Mouse (Mus musculus) gastrocnemius, postnatal 4 days (tissue): ENCODE data around the gene Bak1. TPM values are rescaled to one million over a fixed set of nuclear protein-coding genes. Genes with fewer than 3 reads are reported as not detected.
A peak's percentile ranks its signal among the peaks of the same experiment; 100 is the strongest.
"Not testable (repeated sequence)": the region's sequence is repeated elsewhere in the genome, so short reads cannot be mapped to it uniquely, and the experiment has no call there.

Source experiments
- DNase-seq, 2 experiments: peaks; one replicate each; pipeline ENCODE4 v3.0.0; 2021 to 2022; ENCODE audit warnings: low spot score in 2 of 2, mixed read lengths in 2 of 2
- total RNA-seq, 2 experiments: library from RNA; stranded (reverse); gene quantifications; 2 replicates each; pipeline ENCODE4 v1.2.3; 2021

Bak1 gene
- total RNA-seq, 2 experiments from 2014 or later = 30.2 to 35.2 TPM

DNA sequence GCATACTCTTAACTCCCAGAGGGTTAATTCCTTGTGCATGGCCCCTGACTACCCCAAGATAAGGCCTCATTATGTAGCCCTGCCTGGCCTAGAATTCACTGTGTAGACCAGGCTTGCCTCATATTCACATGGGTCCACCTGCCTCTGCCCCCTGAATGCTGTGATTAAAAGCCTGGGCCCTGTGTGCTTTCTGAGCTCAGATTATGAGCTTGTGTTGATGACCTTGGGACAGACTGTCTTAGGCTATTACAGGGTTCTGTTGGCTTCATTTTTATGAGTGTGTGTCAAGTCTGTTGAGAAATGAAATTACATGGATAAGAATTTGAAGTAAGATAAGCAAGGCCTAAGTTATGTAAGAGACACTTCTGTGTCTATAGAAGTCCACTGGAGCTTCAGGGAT, 38.3 kb downstream of the Bak1 start:
- no peak for DNase-seq

DNA sequence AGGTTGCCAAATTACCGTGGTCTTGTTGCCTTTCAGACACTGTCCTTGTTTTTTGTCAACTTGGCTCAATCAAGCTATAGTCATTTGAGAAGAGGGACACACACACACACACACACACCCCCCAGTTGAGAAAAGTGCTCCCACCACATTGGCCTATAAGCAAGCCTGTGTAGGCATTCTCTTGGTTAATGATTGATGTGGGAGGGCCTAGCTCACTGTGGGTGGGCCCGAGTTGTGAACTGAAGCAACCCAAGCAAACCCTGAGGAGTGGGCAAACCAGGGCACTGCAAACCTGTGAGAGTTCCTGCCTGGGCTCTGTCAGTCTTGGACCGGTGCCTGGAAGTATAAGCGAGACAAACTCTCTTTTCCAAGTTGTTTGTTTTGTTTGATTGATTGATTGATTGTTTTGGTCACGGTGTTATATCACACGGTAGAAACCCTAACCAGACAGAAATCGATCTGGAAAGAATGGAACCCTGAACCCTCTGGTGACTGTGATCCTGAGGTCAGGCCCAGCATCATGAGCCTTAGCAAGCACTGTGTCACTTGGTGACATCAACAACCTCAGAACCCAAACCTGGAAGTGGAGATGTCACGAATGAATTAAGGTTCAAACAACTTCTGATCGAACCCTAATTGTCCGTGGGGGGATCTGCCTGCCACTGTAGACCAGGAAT, 43.2 kb downstream of the Bak1 start:
- DNase-seq = no peak

DNA sequence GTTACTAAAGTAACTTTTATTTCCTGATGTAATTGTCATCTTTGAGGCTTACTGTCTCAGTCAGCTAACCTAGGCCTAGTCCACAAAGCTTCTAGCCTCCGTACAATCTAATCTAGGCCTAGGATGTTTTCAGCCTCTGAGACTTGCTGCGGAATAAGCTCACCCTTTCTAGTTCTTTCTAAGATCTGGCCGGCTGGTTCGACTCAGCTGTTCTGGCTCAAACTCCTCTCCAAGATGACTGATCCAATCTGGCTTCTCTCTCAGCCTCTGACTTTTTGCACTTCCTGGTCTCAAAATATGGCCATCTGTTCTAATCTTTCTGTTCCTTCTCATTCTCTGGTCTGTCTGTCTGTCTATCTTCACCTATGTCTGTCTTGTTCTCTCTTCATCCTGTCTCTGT, 45.4 kb downstream of the Bak1 start:
- no peak for DNase-seq

DNA sequence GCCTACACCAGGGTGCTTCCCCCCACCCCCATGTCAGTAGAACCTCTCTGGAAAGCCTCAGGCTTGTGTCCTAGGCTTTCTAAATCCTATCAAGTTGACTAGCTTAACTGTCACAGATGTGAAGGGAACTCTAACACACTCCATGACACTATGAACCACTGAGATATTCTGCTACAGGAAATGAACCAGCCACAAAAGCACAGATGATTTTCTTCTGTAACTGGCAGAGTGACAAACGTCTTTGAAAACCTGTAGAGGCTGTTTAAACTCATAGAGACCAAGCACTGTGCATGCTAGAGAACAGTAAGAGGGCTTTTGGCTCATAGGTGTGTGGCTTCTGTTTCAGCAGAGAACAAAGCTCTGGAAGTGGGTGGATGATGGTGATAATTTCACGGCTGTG, 47.8 kb downstream of the Bak1 start:
- no peak for DNase-seq

DNA sequence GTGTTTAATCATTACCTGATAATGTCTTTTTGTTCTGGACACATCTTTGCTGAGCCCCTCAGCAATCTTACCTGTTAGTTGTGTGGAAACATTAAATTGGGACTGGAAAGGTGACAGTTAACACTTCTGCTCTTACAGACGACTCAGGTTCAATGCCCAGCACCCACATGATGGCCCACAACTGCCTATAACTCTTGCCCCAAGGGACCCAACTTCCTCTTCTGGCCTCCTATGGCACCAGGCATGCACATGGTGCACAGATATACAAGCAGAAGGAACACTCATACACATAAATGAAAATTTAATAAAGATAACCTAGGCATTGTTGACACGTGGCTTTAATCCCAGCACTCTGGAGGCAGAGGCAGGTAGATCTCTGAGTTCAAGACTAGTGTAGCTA, 49.4 kb downstream of the Bak1 start:
- no peak for DNase-seq

DNA sequence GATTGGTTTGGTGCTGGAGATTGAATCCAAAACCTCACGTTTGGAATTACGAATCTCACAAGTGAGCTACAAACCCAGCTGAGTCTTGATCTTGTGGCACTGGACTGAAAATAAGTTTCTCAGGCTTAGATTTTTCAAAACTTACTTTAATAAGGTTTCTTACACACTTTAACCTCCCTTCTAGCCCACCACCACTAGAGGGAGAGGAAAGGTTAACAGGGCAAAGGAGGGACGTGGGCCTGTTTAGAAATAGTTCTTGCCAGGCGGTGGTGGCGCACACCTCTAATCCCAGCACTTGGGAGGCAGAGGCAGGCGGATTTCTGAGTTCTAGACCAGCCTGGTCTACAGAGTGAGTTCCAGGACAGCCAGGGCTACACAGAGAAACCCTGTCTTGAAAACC, 51.5 kb downstream of the Bak1 start:
- not testable (repeated sequence) for DNase-seq

DNA sequence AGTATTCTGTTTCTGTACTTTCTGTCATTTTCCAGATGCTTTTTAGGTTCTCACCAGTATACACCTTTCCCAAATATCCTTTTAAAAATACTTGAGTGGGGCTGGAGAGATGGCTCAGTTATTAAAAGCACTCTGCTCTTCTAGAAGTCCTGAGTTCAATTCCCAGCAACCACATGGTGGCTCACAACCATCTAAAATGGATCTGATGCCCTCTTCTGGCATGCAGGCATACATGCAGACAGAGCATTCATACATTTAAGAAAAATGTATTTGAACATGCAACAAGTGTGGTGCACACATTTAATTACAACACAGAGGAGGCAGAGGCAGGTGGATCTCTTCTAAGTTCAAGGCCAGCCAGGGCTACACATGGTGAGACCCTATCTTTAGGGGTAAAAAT, 53.4 kb downstream of the Bak1 start:
- DNase-seq = no peak

DNA sequence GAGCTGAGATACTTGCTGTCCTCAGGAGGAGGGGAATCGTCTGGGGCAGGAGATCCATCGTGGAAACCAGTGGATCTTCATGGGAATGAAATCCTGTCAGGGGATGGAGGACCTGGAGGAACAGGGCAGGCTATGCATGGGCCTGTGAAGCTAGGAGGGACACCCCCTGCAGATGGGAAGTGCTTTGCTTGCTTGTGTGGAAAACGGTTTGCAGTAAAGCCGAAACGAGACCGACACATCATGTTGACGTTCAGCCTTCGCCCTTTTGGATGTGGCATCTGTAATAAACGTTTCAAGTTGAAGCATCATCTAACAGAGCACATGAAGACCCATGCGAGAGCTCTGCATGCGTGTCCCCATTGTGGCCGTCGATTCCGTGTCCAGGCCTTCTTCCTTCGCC, 54.3 kb downstream of the Bak1 start:
- DNase-seq = no peak

DNA sequence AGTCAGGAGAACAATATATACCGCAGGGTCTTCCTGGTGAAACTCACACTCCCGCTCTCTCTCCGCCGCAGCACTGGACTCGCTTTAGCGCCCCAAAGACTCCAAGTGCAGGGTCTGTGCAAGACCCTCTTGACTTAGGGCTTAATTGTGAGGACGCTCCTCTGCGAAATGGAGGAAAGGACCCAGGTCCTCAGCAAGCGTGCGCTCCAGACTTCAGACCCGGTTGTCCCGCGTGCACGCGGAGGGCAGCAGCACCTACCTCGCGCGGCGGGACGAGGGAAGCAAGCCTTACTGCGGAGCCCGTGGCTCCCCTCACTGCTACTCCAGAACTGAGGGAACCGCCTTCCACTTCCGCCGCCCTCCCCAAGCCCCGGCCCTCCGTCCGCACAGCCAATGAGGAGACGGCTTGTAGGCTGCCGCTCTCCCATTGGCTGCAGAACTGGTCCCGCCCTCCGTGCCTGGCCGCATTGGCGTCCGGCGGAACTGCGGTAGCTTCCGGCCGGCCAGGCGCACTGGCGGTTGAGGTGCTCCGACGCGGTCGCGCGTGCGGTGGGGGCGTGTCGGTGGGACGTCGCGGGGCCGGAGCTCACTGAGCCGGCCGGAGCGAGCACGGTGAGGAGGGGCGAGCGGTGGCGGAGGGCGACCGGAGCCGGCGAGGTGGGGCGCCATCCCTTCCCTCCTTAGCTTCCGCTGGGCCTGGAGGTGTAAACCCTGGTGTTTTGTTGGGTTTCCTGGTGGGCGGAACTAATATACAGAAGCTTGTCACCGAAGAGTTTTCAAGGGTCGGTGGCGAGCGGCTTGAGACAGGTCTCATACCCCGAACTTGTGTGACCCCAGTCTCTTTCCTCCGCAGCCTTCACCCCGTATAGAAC, 55.9 kb downstream of the Bak1 start, which contains the start of gene Zbtb9:
Gene Zbtb9 (plus strand): TSS at position 465 of the 872 bp plus-strand sequence.
- peak; percentile 94 to 96 for DNase-seq

DNA sequence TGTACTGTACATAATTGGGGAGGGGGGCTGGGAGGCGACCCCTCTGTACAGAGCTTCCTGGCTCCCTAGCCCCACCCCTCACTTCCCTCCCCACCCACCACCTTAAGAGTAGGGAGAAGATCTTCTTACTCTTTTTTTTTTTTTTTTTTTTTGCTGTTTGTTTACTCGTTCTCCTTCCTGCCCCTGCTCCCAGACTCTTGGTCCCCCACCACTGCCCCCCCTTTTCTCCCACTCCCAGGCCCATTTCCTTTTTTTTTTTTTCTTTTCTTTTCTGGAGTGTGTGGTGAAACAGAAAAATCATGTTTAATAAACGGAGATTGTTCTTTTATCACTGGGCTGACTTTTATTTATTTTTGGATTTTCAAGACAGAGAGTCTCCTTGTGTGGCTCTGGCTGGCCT, 56.7 kb downstream of the Bak1 start:
- DNase-seq = no peak

DNA sequence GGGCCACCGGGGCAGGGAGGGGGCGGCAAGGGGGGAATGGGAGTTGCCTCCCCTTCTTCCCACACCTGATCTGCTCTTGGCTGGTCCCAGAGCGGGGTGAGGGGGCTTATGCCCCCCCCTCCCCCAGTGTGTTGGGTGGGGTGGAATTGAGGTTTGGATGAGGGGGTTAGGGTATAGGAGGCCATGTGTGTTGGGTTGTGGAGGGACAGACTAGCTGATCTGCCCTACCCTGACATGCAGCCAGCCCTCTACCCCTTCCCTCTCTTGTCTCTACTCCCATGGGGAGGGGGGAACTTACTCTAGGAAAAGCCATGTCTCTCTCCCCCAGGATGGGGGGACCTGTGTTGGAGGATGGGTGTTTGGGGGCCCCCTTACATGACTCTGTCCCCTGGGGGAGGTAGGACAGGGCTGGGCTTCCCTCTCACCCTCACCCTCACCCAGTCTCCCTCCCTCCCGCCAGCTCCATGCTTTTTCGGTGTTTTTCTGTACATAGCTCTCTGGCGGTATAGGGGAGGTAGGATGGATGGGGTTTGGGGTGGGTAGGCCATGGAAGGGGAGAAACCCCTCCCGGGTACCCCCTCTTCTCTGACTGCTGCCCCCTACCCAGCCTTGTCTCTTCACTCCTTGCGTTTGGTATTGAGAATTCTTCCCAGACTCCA, 57.4 kb downstream of the Bak1 start:
- no peak for DNase-seq

DNA sequence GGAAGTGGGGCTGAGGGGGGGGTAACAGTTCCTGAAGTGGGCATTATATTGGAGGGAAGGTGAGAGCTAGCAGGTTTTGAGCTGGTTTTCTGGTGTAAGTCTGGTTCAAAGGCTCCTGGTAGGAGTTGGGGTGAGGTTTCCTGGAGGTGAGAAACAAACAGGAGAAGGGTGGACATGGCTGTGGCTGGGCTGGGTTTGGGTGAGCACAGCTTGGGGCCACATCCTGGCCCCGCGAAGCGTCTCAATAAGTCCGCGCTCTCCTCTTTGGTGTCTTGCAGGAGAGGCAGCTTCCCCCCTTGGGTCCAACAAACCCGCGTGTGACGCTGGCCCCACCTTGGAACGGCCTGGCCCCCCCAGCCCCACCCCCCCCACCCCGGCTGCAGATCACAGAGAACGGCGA, 58.6 kb downstream of the Bak1 start:
- no peak for DNase-seq

Other genes with a start within 250 kb of the Bak1 start
- 10 to 100 TPM; 31.3 to 33.1 TPM for gene Bnip1, start 247.9 kb downstream of the Bak1 start, total RNA-seq
- gene Nkx2-5, start 184.0 kb downstream of the Bak1 start, total RNA-seq = not detected
- gene Kifc5b, start 111.9 kb downstream of the Bak1 start, total RNA-seq = 1 to 10 TPM; 6.1 to 8.5 TPM
- gene Phf1, start 96.0 kb downstream of the Bak1 start, total RNA-seq = 10 to 100 TPM in 1 of 2 experiments, 1 to 10 TPM in 1; 9.6 to 10.9 TPM
- gene Cuta, start 89.4 kb downstream of the Bak1 start, total RNA-seq = 10 to 100 TPM; 90.4 to 92.8 TPM
- 10 to 100 TPM; 20.8 to 23.8 TPM for gene Syngap1, start 87.8 kb downstream of the Bak1 start, total RNA-seq
- gene Zbtb9, start 55.8 kb downstream of the Bak1 start, total RNA-seq = 1 to 10 TPM; 4.1 to 4.8 TPM
- 1 to 10 TPM; 8.7 to 9.1 TPM for gene Itpr3, start 28.3 kb upstream of the Bak1 start, total RNA-seq
- gene Uqcc2, start 104.9 kb upstream of the Bak1 start, total RNA-seq = 100 to 1,000 TPM; 230 to 262 TPM
- gene Ip6k3, start 138.8 kb upstream of the Bak1 start, total RNA-seq = 10 to 100 TPM; 40.2 to 50.7 TPM
- gene Lemd2, start 175.5 kb upstream of the Bak1 start, total RNA-seq = 10 to 100 TPM; 34.2 to 34.4 TPM